Mouse (Mus musculus): Measurements from ENCODE around the gene Sclt1.

The Sclt1 gene

GRCm38 (mm10) chr3:41605601-41606329 is 136.5 kb downstream of the Sclt1 start:
- DNase-seq, result no peak

- DNase-seq, result no peak
Observed at GRCm38 (mm10) chr3:41604629-41605321, 137.5 kb downstream of the Sclt1 start.

GRCm38 (mm10) chr3:41603470-41604019 is 138.8 kb downstream of the Sclt1 start:
- no peak for DNase-seq

- no peak for DNase-seq
Observed at GRCm38 (mm10) chr3:41602933-41603332, 139.4 kb downstream of the Sclt1 start.

- DNase-seq, result no peak
Observed at GRCm38 (mm10) chr3:41601226-41602020, 140.9 kb downstream of the Sclt1 start.

GRCm38 (mm10) chr3:41599806-41600589 is 142.3 kb downstream of the Sclt1 start:
- peak; percentile 64 for DNase-seq

GRCm38 (mm10) chr3:41599226-41599625 is 143.1 kb downstream of the Sclt1 start:
- DNase-seq, result no peak

- DNase-seq, result no peak
Observed at GRCm38 (mm10) chr3:41598412-41598811, 143.9 kb downstream of the Sclt1 start.

GRCm38 (mm10) chr3:41597036-41597435 is 145.3 kb downstream of the Sclt1 start:
- DNase-seq, result no peak

- DNase-seq, result no peak
Observed at GRCm38 (mm10) chr3:41595010-41595409, 147.3 kb downstream of the Sclt1 start.

GRCm38 (mm10) chr3:41594097-41594879 is 148.0 kb downstream of the Sclt1 start:
- no peak for DNase-seq

GRCm38 (mm10) chr3:41592805-41593204 is 149.5 kb downstream of the Sclt1 start:
- DNase-seq, result no peak

- no peak for DNase-seq
Observed at GRCm38 (mm10) chr3:41591651-41592170, 150.6 kb downstream of the Sclt1 start.

- DNase-seq, result peak; percentile 47
Observed at GRCm38 (mm10) chr3:41590695-41591559, 151.4 kb downstream of the Sclt1 start.

- DNase-seq, result no peak
Observed at GRCm38 (mm10) chr3:41589988-41590387, 152.3 kb downstream of the Sclt1 start.

GRCm38 (mm10) chr3:41589246-41589914 is 152.9 kb downstream of the Sclt1 start:
- no peak for DNase-seq

GRCm38 (mm10) chr3:41588495-41588894 is 153.8 kb downstream of the Sclt1 start:
- DNase-seq, result no peak

- DNase-seq, result peak; percentile 30
Observed at GRCm38 (mm10) chr3:41587588-41587987, 154.7 kb downstream of the Sclt1 start.

- no peak for DNase-seq
Observed at GRCm38 (mm10) chr3:41586917-41587316, 155.4 kb downstream of the Sclt1 start.

- DNase-seq, result no peak
Observed at GRCm38 (mm10) chr3:41586330-41586729, 156.0 kb downstream of the Sclt1 start.
